Mouse (Mus musculus) lung, postnatal 0 days (tissue): Measurements from ENCODE around the gene Gm20716. TPM values are rescaled to one million over a fixed set of nuclear protein-coding genes. Genes with fewer than 3 reads are reported as not detected.

Experiments
- ATAC-seq: fragments of 200-750 bp; cut with Nextera tagmentation; 2 replicates; pipeline ENCODE4 v1.8.0; 2017; ENCODE audit warnings: moderate library complexity
- DNase-seq: peaks from one replicate; pipeline ENCODE4 v3.0.0-alpha.2; 2016; ENCODE audit warnings: low spot score
- H3K27ac ChIP-seq: fragments of 300-500 bp; sonication (generic); 2 replicates; pipeline ENCODE4 v1.5.1; 2014; ENCODE audit warnings: antibody characterized with exemption, mild to moderate bottlenecking, low read length, mixed read lengths
- H3K27me3 ChIP-seq: fragments of 300-500 bp; sonication (generic); replicated peaks from 2 replicates; pipeline ENCODE4 v1.6.1; 2014; ENCODE audit warnings: low read length, mixed read lengths; ENCODE audit not compliant: insufficient read depth
- H3K36me3 ChIP-seq: fragments of 300-500 bp; sonication (generic); 2 replicates; pipeline ENCODE4 v1.6.1; 2014; ENCODE audit warnings: low read length, mixed read lengths; ENCODE audit not compliant: insufficient read depth
- H3K4me1 ChIP-seq: fragments of 300-500 bp; sonication (generic); 2 replicates; pipeline ENCODE4 v1.6.1; 2014; ENCODE audit warnings: antibody characterized with exemption, low read depth, low read length, mixed read lengths; ENCODE audit not compliant: insufficient read depth
- H3K4me2 ChIP-seq: fragments of 300-500 bp; sonication (generic); replicated peaks from 2 replicates; pipeline ENCODE4 v1.6.1; 2014; ENCODE audit warnings: low read depth, mild to moderate bottlenecking, low read length, moderate library complexity, mixed read lengths
- H3K4me3 ChIP-seq: fragments of 300-500 bp; sonication (generic); 2 replicates; pipeline ENCODE4 v1.5.1; 2014; ENCODE audit warnings: low read depth, low read length
- H3K9ac ChIP-seq: fragments of 300-500 bp; sonication (generic); replicated peaks from 2 replicates; pipeline ENCODE4 v1.6.1; 2014; ENCODE audit warnings: low read depth, mild to moderate bottlenecking
- H3K9me3 ChIP-seq: fragments of 300-500 bp; sonication (generic); 2 replicates; pipeline ENCODE4 v1.6.1; 2016; ENCODE audit warnings: low read length, mixed read lengths
- CTCF ChIP-seq: IDR thresholded peaks from 2 replicates; pipeline ENCODE4 v1.5.1; 2016; ENCODE audit warnings: antibody characterized with exemption, mild to moderate bottlenecking
- EP300 ChIP-seq: IDR thresholded peaks from 2 replicates; pipeline ENCODE4 v1.6.1; 2016; ENCODE audit warnings: antibody characterized with exemption, mild to moderate bottlenecking, control low read depth
- WGBS: fragments of 180-500 bp; shearing (Covaris S2); extraction: QIAGEN DNeasy Blood & Tissue Kit; methylation state at CpG from one replicate; pipeline ENCODE4 v1.1.7; 2014; 5-methylcytosine and 5-hydroxymethylcytosine counted together
- polyA plus RNA-seq: library from polyadenylated mRNA; unstranded; fragments of >200 nt; fragmentation: Nextera tagmentation; extraction: Ambion mirVana; gene quantifications from 2 replicates; pipeline ENCODE4 v1.2.1, GENCODE M21; 2015

Gene Gm20716
- polyA plus RNA-seq = 8.4 and 11.6 TPM in 2 replicates

DNA sequence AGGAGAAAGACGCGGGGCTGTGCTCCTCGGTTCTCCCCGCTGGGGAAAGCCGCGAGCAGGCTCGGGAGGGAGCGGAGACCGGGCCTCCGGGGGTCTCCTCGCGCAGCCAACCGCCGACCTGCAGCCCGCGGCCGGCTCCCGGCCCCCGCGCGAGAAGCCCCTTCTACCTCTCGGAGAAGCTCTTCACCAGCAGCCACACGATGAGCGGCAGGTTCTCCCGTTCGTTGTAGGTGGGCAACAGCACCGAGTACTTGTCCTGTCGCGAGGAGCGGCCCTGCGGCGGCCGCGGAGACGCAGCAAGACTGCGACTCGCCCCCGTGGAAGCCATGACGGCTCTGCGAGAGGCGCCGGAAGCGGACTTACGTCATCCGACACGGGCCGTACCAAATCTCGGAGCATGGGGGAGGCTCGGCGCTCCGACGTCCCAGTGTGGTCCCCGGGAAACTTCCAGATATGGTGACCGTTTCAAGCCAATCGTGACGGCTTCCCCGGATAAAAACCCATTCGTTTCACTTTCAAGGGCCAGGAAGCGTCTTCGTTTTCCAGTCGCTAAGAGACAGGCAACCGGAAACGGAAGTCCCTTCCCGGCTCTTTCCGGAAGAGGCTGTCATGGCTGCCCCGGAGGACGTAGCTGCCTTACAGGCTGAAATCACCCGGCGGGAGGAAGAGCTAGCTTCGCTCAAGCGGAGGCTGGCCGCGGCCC is at the start of gene Gm20716, which contains the start of the genes Dpm1 and Mocs3:
Gene Gm20716 (minus strand): TSS at position 339 of the 703 bp plus-strand sequence.
Gene Dpm1 (minus strand): TSS at position 566 of the 703 bp plus-strand sequence.
Gene Mocs3 (plus strand): TSS at position 597 of the 703 bp plus-strand sequence.
- peak; percentile 90 for ATAC-seq
- H3K36me3 ChIP-seq = peaks cover 12% of the 10 kb centered on the region
- peaks cover 12% of the 10 kb centered on the region; the same call in 1 of the 2 replicates for H3K4me1 ChIP-seq
- TF ChIP-seq CTCF (no peak), EP300 (peak; percentile 46; the same call in 1 of the 2 replicates)
- peak within 1 kb of the TSS; percentile 92 for H3K4me3 ChIP-seq
- peak within 1 kb of the TSS; percentile 90 for H3K9ac ChIP-seq
- H3K27ac ChIP-seq = peak within 1 kb of the TSS; percentile 94
- no peaks in the 10 kb centered on the region for H3K9me3 ChIP-seq
- DNase-seq = peak; percentile 95
- peak within 1 kb of the TSS; percentile 98 for H3K4me2 ChIP-seq
- WGBS = under 1% methylated on average over 70 of the region's 73 CpGs
- H3K27me3 ChIP-seq = no peaks in the 10 kb centered on the region

DNA sequence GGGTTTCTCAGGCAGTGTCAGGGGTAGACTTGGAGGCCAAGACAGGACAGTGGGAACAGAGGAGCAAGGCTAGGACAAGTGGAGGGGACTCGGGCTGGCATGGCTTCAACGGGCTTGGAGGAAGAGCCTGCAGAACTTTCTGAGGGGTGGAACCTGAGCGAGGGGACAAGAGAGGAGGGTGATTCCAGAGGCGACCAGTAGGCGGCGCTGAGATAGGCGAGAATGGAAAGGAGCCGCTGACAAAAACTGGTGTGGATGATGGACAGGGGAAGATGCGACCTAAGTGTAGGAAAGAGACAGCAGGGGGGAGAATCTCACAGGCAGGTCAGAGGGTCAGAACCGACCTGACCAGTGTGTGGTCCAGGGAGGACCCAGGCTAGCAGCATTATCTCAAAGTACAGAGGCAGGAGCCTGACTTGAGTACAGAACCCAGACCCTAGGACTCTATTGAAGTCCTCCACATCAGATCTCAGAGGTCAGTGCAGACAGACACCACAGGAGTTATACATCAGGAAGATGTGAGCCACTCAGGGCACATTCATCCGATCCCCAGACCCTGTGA is 44.3 kb upstream of the Gm20716 start:
- Histone ChIP-seq H3K4me3 (no peak overlapping the region), H3K36me3 (no peaks in the 10 kb centered on the region), H3K27me3 (peaks cover 15% of the 10 kb centered on the region), H3K4me1 (no peaks in the 10 kb centered on the region), H3K9me3 (no peaks in the 10 kb centered on the region), H3K27ac (no peak overlapping the region), H3K9ac (no peak overlapping the region), H3K4me2 (no peak overlapping the region)
- ATAC-seq = no peak
- 9% methylated on average over 11 of the region's 11 CpGs for WGBS
- DNase-seq = peak; percentile 64
- TF ChIP-seq EP300 (no peak), CTCF (peak; percentile 88)

DNA sequence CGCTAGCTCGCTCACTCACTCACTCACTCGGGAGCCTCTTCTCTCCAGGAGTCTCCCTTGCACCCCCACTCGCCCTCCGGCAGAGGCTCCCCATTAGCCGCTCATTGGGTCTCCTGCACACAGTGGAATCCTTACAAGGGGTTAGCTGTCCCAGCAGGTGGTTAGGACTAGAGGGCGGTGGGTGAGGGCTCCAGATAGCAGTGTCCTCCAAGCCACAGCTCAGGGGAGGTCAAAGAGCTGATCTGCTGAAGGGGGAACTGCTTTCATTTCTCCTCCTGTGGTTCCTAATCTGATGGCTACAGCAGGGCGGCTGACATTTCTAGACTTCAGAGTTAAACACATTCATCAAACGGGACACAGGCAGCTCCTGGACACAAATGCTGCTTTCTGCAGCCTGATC is 43.2 kb upstream of the Gm20716 start:
- Histone ChIP-seq H3K9me3 (no peaks in the 10 kb centered on the region), H3K27ac (no peak overlapping the region), H3K4me1 (no peaks in the 10 kb centered on the region), H3K27me3 (peaks cover 15% of the 10 kb centered on the region; the same call in 1 of the 2 replicates), H3K9ac (no peak overlapping the region), H3K36me3 (no peaks in the 10 kb centered on the region), H3K4me3 (no peak overlapping the region), H3K4me2 (no peak overlapping the region)
- DNase-seq (no peak), ATAC-seq (no peak)
- 36% methylated on average over 9 of the region's 9 CpGs for WGBS
- no peak for TF ChIP-seq EP300
- no peak for TF ChIP-seq CTCF

DNA sequence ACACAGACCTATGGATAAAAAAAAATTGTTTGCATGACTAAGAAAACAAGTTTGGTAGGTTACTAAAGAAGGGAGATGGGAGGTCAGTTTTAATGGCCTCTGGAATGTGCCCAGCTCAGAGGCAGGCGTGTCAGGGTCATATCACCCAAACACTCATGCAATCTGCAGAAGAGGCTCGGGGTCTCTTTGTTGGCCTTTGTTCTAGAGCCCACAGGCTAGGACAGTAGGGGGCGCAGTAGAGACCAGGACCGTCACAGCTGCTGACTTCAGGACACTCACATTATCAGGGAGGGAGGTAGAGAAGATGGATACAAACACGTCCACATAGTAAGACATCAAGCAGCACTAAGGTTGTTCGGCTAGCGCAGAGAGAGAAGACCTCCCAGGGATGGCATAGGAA is 37.9 kb upstream of the Gm20716 start:
- TF ChIP-seq CTCF (peak; percentile 66), EP300 (no peak)
- WGBS = 26% methylated on average over 7 of the region's 7 CpGs
- Histone ChIP-seq H3K27ac (no peak overlapping the region), H3K36me3 (no peaks in the 10 kb centered on the region), H3K27me3 (0 out of 2 replicates have a peak, but pooled peaks cover 4% of the 10 kb centered on the region), H3K4me1 (no peaks in the 10 kb centered on the region), H3K9ac (no peak overlapping the region), H3K4me3 (no peak overlapping the region), H3K4me2 (0 out of 2 replicates have a peak overlapping the region, but pooled peaks have one; percentile 3), H3K9me3 (no peaks in the 10 kb centered on the region)
- ATAC-seq (no peak), DNase-seq (no peak)

DNA sequence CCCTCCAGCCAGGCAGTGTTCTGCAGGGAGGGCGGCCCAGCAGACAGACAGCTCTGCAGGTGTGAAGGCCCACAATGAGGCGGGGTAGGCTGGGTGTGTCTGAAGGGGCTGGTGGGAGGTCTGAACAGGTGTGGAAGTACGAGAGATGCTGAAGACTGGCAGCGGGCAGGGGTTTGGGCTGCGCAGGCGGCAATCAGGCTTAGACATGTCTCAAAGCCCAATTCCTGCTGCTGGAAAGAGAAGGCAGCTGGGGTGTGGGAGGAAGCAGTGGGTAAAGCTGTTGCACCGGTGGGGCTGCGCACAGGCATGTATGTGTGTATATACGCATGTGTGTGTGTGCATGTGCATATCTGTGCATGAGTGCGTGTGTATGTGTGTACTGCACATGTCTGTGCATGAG is 30.7 kb upstream of the Gm20716 start:
- no peaks in the 10 kb centered on the region for H3K9me3 ChIP-seq
- DNase-seq (no peak), ATAC-seq (no peak)

DNA sequence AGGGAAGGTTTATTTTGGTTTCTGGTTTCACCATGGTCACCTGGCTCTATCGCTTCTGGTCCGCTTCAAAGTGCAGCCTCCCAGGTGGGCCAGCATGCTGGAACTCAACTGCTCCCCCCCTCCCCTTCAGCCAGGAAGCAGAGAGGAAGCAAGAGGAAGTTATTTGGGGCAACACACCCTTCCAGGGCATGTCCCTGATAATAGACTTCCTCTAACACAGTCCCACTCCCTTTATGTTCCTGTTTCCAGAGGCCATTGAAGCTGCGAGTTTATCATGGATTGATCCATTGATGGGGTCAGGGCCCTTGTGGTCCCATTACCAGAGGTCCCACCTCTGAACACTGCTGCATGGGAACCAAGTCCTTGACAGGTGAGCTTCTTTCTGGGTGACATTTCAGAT is 30.0 kb upstream of the Gm20716 start:
- DNase-seq (no peak), ATAC-seq (no peak)
- WGBS = 55% methylated on average over 3 of the region's 3 CpGs
- H3K4me1 ChIP-seq = no peaks in the 10 kb centered on the region
- no peaks in the 10 kb centered on the region for H3K36me3 ChIP-seq
- no peak overlapping the region for H3K4me3 ChIP-seq
- TF ChIP-seq EP300 = no peak
- TF ChIP-seq CTCF = no peak
- H3K27me3 ChIP-seq = no peaks in the 10 kb centered on the region
- H3K9ac ChIP-seq = no peak overlapping the region
- no peak overlapping the region for H3K27ac ChIP-seq
- H3K9me3 ChIP-seq = no peaks in the 10 kb centered on the region
- no peak overlapping the region for H3K4me2 ChIP-seq

More for the DNA sequence above, 30.7 kb upstream of the Gm20716 start:
- Histone ChIP-seq H3K36me3 (no peaks in the 10 kb centered on the region), H3K27me3 (no peaks in the 10 kb centered on the region), H3K4me3 (no peak overlapping the region), H3K4me2 (no peak overlapping the region), H3K4me1 (no peaks in the 10 kb centered on the region), H3K27ac (no peak overlapping the region), H3K9ac (no peak overlapping the region)
- 88% methylated on average over 10 of the region's 10 CpGs for WGBS
- TF ChIP-seq EP300 (no peak), CTCF (no peak)
